In genomic region chr6:88011106-88011505, GRCm38 (mm10) we compare ENCODE assay signal across 8 mouse cellular contexts. TPM values are rescaled to one million over a fixed set of nuclear protein-coding genes. Genes with fewer than 3 reads are reported as not detected.
DNase-seq lines count a peak whose midpoint lies in the region; ATAC-seq and TF ChIP-seq lines count a peak whose summit lies in the region.
"Not testable (repeated sequence)": the region's sequence is repeated elsewhere in the genome, so short reads cannot be mapped to it uniquely, and the experiment has no call there.

No protein-coding gene starts in this region.

- not testable (repeated sequence) for H3K4me2 ChIP-seq in forebrain, postnatal 0 days (ENCODE audit: low read depth); lung, postnatal 0 days (replicated peaks; ENCODE audit: low read depth, low read length); stomach, postnatal 0 days (replicated peaks; ENCODE audit: low read depth)

- ATAC-seq in forebrain, postnatal 0 days; lung, postnatal 0 days; stomach, postnatal 0 days (ENCODE audit: low FRiP score, low TSS enrichment): not testable (repeated sequence)

- H3K27me3 ChIP-seq in forebrain, postnatal 0 days (ENCODE audit: insufficient read depth, low read length); lung, postnatal 0 days (replicated peaks; ENCODE audit: insufficient read depth, low read length); stomach, postnatal 0 days (ENCODE audit: control insufficient read depth, insufficient read depth, low read length): not testable (repeated sequence)

- H3K9me3 ChIP-seq in forebrain, postnatal 0 days (ENCODE audit: low read length); lung, postnatal 0 days (ENCODE audit: low read length); stomach, postnatal 0 days (ENCODE audit: control insufficient read depth, low read length): not testable (repeated sequence)

- DNase-seq in 416B (ENCODE audit: low read depth) (peak; percentile 59), NIH3T3 (ENCODE audit: low read depth) (peak; percentile 66)
- DNase-seq in adrenal gland, postnatal 36 days = peak; percentile 33 to 56
- DNase-seq in forebrain, postnatal 0 days = peak; percentile 20
- DNase-seq in induced T-regulatory cell, adult 2 months (ENCODE audit: low read depth) = peak; percentile 47
- DNase-seq in kidney, postnatal 4 days = peak; percentile 55 to 57
- peak; percentile 43 for DNase-seq in lung, postnatal 0 days (ENCODE audit: low spot score)
- DNase-seq in stomach, postnatal 0 days (ENCODE audit: low spot score) = not testable (repeated sequence)

- not testable (repeated sequence) for H3K4me3 ChIP-seq in forebrain, postnatal 0 days (ENCODE audit: low read depth, low read length); lung, postnatal 0 days (ENCODE audit: low read depth, low read length); stomach, postnatal 0 days (ENCODE audit: low read depth, low read length)

- not testable (repeated sequence) for H3K4me1 ChIP-seq in forebrain, postnatal 0 days (ENCODE audit: insufficient read depth); lung, postnatal 0 days (ENCODE audit: insufficient read depth, low read depth, low read length); stomach, postnatal 0 days (replicated peaks; ENCODE audit: control insufficient read depth, insufficient read depth)

- 73% methylated on average over 1 of the region's 1 CpGs for WGBS in forebrain, postnatal 0 days
- WGBS in lung, postnatal 0 days = 46% methylated on average over 1 of the region's 1 CpGs
- 48% methylated on average over 1 of the region's 1 CpGs for WGBS in stomach, postnatal 0 days

- peak; percentile 43 for TF ChIP-seq CTCF in forebrain, postnatal 0 days (IDR thresholded peaks at IDR 0.05; ENCODE audit: low read depth)
- peak; percentile 65 for TF ChIP-seq CTCF in lung, postnatal 0 days (IDR thresholded peaks at IDR 0.05)
- TF ChIP-seq CTCF in stomach, postnatal 0 days (IDR thresholded peaks at IDR 0.05; ENCODE audit: low read depth) = peak; percentile 64

- H3K9ac ChIP-seq in forebrain, postnatal 0 days; lung, postnatal 0 days (replicated peaks; ENCODE audit: low read depth); stomach, postnatal 0 days (ENCODE audit: low read length): not testable (repeated sequence)

- TF ChIP-seq EP300 in lung, postnatal 0 days (IDR thresholded peaks at IDR 0.05); stomach, postnatal 0 days (optimal IDR thresholded peaks at IDR 0.05): not testable (repeated sequence)

- H3K36me3 ChIP-seq in forebrain, postnatal 0 days (ENCODE audit: insufficient read depth) = peaks cover 37% of the 10 kb centered on the region
- H3K36me3 ChIP-seq in lung, postnatal 0 days (ENCODE audit: insufficient read depth, low read length) = peaks cover 19% of the 10 kb centered on the region; the same call in 1 of the 2 replicates
- H3K36me3 ChIP-seq in stomach, postnatal 0 days (ENCODE audit: control insufficient read depth, insufficient read depth, low read length) = not testable (repeated sequence)

- H3K27ac ChIP-seq in forebrain, postnatal 0 days (ENCODE audit: low read depth, low read length); lung, postnatal 0 days (ENCODE audit: low read length); stomach, postnatal 0 days (replicated peaks): not testable (repeated sequence)

RNA-seq across cellular contexts. Expression of gene H1fx, which starts 29.7 kb away (rescaled TPM):
- total RNA-seq in adrenal gland, postnatal 36 days (2021) = 10 to 100 TPM; 11.1 to 11.2 TPM
- total RNA-seq in forebrain, postnatal 0 days (2014; rRNA removed) = 16.7 and 26.7 TPM in 2 replicates
- 66.3 and 68.6 TPM in 2 replicates for polyA plus RNA-seq in forebrain, postnatal 0 days (2015; fragmentation: Nextera tagmentation; extraction: Ambion mirVana)
- polyA plus RNA-seq in lung, postnatal 0 days (2015; fragmentation: Nextera tagmentation; extraction: Ambion mirVana) = 9.1 and 11.5 TPM in 2 replicates
- 17.3 and 20.0 TPM in 2 replicates for polyA plus RNA-seq in stomach, postnatal 0 days (2015; fragmentation: Nextera tagmentation; extraction: Ambion mirVana)

RNA-seq across cellular contexts. Expression of gene Rab7, which starts 34.0 kb away (rescaled TPM):
- 100 to 1,000 TPM; 311 to 361 TPM for total RNA-seq in adrenal gland, postnatal 36 days (2021)
- total RNA-seq in forebrain, postnatal 0 days (2014; rRNA removed) = 75.9 and 88.9 TPM in 2 replicates
- polyA plus RNA-seq in forebrain, postnatal 0 days (2015; fragmentation: Nextera tagmentation; extraction: Ambion mirVana) = 360 and 367 TPM in 2 replicates
- 242 and 253 TPM in 2 replicates for polyA plus RNA-seq in lung, postnatal 0 days (2015; fragmentation: Nextera tagmentation; extraction: Ambion mirVana)
- 179 and 198 TPM in 2 replicates for polyA plus RNA-seq in stomach, postnatal 0 days (2015; fragmentation: Nextera tagmentation; extraction: Ambion mirVana)
